Mouse (Mus musculus) ES-Bruce4 (cell line): ENCODE measurements around the gene Ampd3. TPM values are rescaled to one million over a fixed set of nuclear protein-coding genes. Genes with fewer than 3 reads are reported as not detected.

Experiments used
- H3K27ac ChIP-seq: 2 replicates; pipeline ENCODE4 v1.5.1; 2012; ENCODE audit warnings: low read length, inconsistent platforms; ENCODE audit not compliant: insufficient read depth
- H3K27me3 ChIP-seq: 2 replicates; pipeline ENCODE4 v1.6.1; 2012; ENCODE audit warnings: mild to moderate bottlenecking, low read length, inconsistent platforms; ENCODE audit not compliant: control insufficient read depth, poor library complexity, insufficient read depth, severe bottlenecking
- H3K36me3 ChIP-seq: 2 replicates; pipeline ENCODE4 v1.6.1; 2012; ENCODE audit warnings: inconsistent platforms, mild to moderate bottlenecking, low read length, moderate library complexity; ENCODE audit not compliant: control insufficient read depth, poor library complexity, insufficient read depth, severe bottlenecking
- H3K4me1 ChIP-seq: one replicate; pipeline ENCODE4 v1.8.1; 2011; ENCODE audit warnings: low read length; ENCODE audit not compliant: control insufficient read depth, insufficient read depth
- H3K4me3 ChIP-seq: 2 replicates; pipeline ENCODE4 v1.5.1; 2011; ENCODE audit warnings: low read depth, mild to moderate bottlenecking, low read length
- H3K9ac ChIP-seq: 2 replicates; pipeline ENCODE4 v1.6.1; 2012; ENCODE audit warnings: low read depth, mild to moderate bottlenecking, inconsistent platforms; ENCODE audit not compliant: poor library complexity, severe bottlenecking
- H3K9me3 ChIP-seq: replicated peaks from 2 replicates; pipeline ENCODE4 v1.6.1; 2012; ENCODE audit warnings: mild to moderate bottlenecking, low read length, inconsistent platforms; ENCODE audit not compliant: control insufficient read depth, poor library complexity, insufficient read depth, severe bottlenecking
- CTCF ChIP-seq: IDR thresholded peaks from one replicate; pipeline ENCODE4 v1.8.1; 2011; ENCODE audit warnings: low read depth, low read length
- EP300 ChIP-seq: IDR thresholded peaks from 2 replicates; pipeline ENCODE4 v1.6.1; 2011; ENCODE audit warnings: low read depth, low read length; ENCODE audit not compliant: insufficient read depth
- POLR2A ChIP-seq: IDR thresholded peaks from one replicate; pipeline ENCODE4 v1.8.1; 2011; ENCODE audit warnings: low read length; ENCODE audit not compliant: insufficient read depth
- polyA plus RNA-seq: library from polyadenylated mRNA; stranded (reverse); fragments of >200 nt; gene quantifications from 2 replicates; pipeline ENCODE4 v1.2.4, GENCODE M21; 2011; ENCODE audit warnings: low read depth; ENCODE audit not compliant: missing spikeins, insufficient read depth, insufficient read length

Ampd3 gene
- polyA plus RNA-seq, 1 experiment: 2.4 TPM

GRCm38 (mm10) chr7:110854519-110854918 lies 86.5 kb downstream of the Ampd3 start:
- Histone ChIP-seq H3K4me3 (no peak overlapping the region), H3K4me1 (no peaks in the 10 kb centered on the region), H3K27me3 (no peaks in the 10 kb centered on the region), H3K9ac (no peak overlapping the region), H3K36me3 (no peaks in the 10 kb centered on the region), H3K9me3 (no peaks in the 10 kb centered on the region), H3K27ac (no peak overlapping the region)
- no peak for TF ChIP-seq POLR2A
- no peak for TF ChIP-seq EP300
- TF ChIP-seq CTCF: no peak

- no peak overlapping the region for H3K9ac ChIP-seq
- no peaks in the 10 kb centered on the region for H3K9me3 ChIP-seq
- H3K4me3 ChIP-seq: no peak overlapping the region
- TF ChIP-seq POLR2A (no peak), CTCF (no peak), EP300 (no peak)
- no peaks in the 10 kb centered on the region for H3K27me3 ChIP-seq
- H3K36me3 ChIP-seq: no peaks in the 10 kb centered on the region
- H3K4me1 ChIP-seq: no peaks in the 10 kb centered on the region
- no peak overlapping the region for H3K27ac ChIP-seq
Measured at GRCm38 (mm10) chr7:110854927-110855546, 87.0 kb downstream of the Ampd3 start.

GRCm38 (mm10) chr7:110855604-110856003 lies 87.6 kb downstream of the Ampd3 start:
- H3K9me3 ChIP-seq: no peaks in the 10 kb centered on the region
- H3K4me3 ChIP-seq: no peak overlapping the region
- H3K27ac ChIP-seq: no peak overlapping the region
- no peaks in the 10 kb centered on the region for H3K27me3 ChIP-seq
- TF ChIP-seq EP300 (no peak), CTCF (no peak), POLR2A (no peak)
- H3K9ac ChIP-seq: no peak overlapping the region
- H3K4me1 ChIP-seq: no peaks in the 10 kb centered on the region
- H3K36me3 ChIP-seq: no peaks in the 10 kb centered on the region

- no peak overlapping the region for H3K27ac ChIP-seq
- no peak for TF ChIP-seq POLR2A
- no peak for TF ChIP-seq CTCF
- no peak for TF ChIP-seq EP300
- no peaks in the 10 kb centered on the region for H3K4me1 ChIP-seq
- no peaks in the 10 kb centered on the region for H3K9me3 ChIP-seq
- no peaks in the 10 kb centered on the region for H3K36me3 ChIP-seq
- no peaks in the 10 kb centered on the region for H3K27me3 ChIP-seq
- no peak overlapping the region for H3K9ac ChIP-seq
- H3K4me3 ChIP-seq: no peak overlapping the region
Measured at GRCm38 (mm10) chr7:110860129-110860528, 92.1 kb downstream of the Ampd3 start.

Other genes with a start within 250 kb of the Ampd3 start
- gene Sbf2, start 153.3 kb upstream of the Ampd3 start, polyA plus RNA-seq: 60.2 and 65.5 TPM in 2 replicates
- 1.9 and 2.4 TPM in 2 replicates for gene Adm, start 140.5 kb upstream of the Ampd3 start, polyA plus RNA-seq
- 35.6 and 43.0 TPM in 2 replicates for gene Rnf141, start 76.3 kb downstream of the Ampd3 start, polyA plus RNA-seq
- gene Lyve1, start 95.0 kb downstream of the Ampd3 start, polyA plus RNA-seq: not detected in 2 replicates
- gene Mrvi1, start 214.3 kb downstream of the Ampd3 start, polyA plus RNA-seq: 0.19 TPM in 1 of 2 replicates, not detected in the other